Mouse (Mus musculus): ENCODE measurements around the gene Cacng3. TPM values are rescaled to one million over a fixed set of nuclear protein-coding genes. Genes with fewer than 3 reads are reported as not detected.

The Cacng3 gene
- not detected for total RNA-seq (2023)

DNA sequence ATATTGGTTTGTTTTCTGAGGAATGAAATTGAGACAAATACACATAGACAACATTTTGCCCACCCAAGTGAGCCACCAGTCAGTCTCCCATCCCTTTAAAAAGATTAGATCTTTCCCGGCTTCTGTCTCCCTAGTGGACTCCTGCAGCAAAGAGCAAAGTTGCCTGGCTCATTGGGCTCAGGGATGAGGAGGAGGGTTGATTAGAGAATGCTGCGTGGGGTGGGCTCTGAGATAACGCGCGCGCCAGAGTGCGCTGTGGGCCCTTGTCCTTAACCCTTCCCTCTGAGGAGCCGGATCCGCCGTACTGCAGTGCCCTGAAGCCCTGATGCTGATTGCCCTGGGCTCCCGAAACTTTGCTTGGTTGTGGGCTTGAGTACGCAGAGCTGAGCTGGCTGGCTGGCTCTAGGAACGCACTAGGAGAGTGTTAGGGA, at the start of gene Cacng3:
TSS of gene Cacng3 (plus strand) at position 51 of the 431 bp plus-strand sequence.

All from B cell, adult 67 days (primary cell).